Mouse (Mus musculus): Measurements from ENCODE around the gene Foxo1.

Gene Foxo1

GRCm38 (mm10) chr3:52268487-52268736 is 276 bp downstream of the Foxo1 start:
- no peak for DNase-seq (ENCODE audit: low read depth, low spot score)

GRCm38 (mm10) chr3:52268737-52269513 is 789 bp downstream of the Foxo1 start:
- DNase-seq (ENCODE audit: low read depth, low spot score): no peak

GRCm38 (mm10) chr3:52269514-52270351 is 1.6 kb downstream of the Foxo1 start:
- no peak for DNase-seq (ENCODE audit: low read depth, low spot score)

GRCm38 (mm10) chr3:52270511-52270910 is 2.4 kb downstream of the Foxo1 start:
- no peak for DNase-seq (ENCODE audit: low read depth, low spot score)

- DNase-seq (ENCODE audit: low read depth, low spot score): no peak
These were observed 3.2 kb downstream of the Foxo1 start for GRCm38 (mm10) chr3:52271376-52271775.

- DNase-seq (ENCODE audit: low read depth, low spot score): no peak
These were observed 4.3 kb downstream of the Foxo1 start for GRCm38 (mm10) chr3:52272376-52272865.

GRCm38 (mm10) chr3:52274475-52274874 is 6.3 kb downstream of the Foxo1 start:
- DNase-seq (ENCODE audit: low read depth, low spot score): no peak

GRCm38 (mm10) chr3:52275037-52275555 is 7.0 kb downstream of the Foxo1 start:
- DNase-seq (ENCODE audit: low read depth, low spot score): no peak

GRCm38 (mm10) chr3:52280681-52281080 is 12.5 kb downstream of the Foxo1 start:
- no peak for DNase-seq (ENCODE audit: low read depth, low spot score)

- no peak for DNase-seq (ENCODE audit: low read depth, low spot score)
These were observed 13.7 kb downstream of the Foxo1 start for GRCm38 (mm10) chr3:52281882-52282281.

GRCm38 (mm10) chr3:52282369-52282768 is 14.2 kb downstream of the Foxo1 start:
- no peak for DNase-seq (ENCODE audit: low read depth, low spot score)

- DNase-seq (ENCODE audit: low read depth, low spot score): no peak
These were observed 15.4 kb downstream of the Foxo1 start for GRCm38 (mm10) chr3:52283521-52283920.

GRCm38 (mm10) chr3:52290811-52291210 is 22.7 kb downstream of the Foxo1 start:
- no peak for DNase-seq (ENCODE audit: low read depth, low spot score)

GRCm38 (mm10) chr3:52292498-52292897 is 24.4 kb downstream of the Foxo1 start:
- no peak for DNase-seq (ENCODE audit: low read depth, low spot score)

GRCm38 (mm10) chr3:52293946-52294345 is 25.8 kb downstream of the Foxo1 start:
- no peak for DNase-seq (ENCODE audit: low read depth, low spot score)

- no peak for DNase-seq (ENCODE audit: low read depth, low spot score)
These were observed 27.6 kb downstream of the Foxo1 start for GRCm38 (mm10) chr3:52295688-52296087.

GRCm38 (mm10) chr3:52296224-52296760 is 28.2 kb downstream of the Foxo1 start:
- DNase-seq (ENCODE audit: low read depth, low spot score): no peak

GRCm38 (mm10) chr3:52297291-52298018 is 29.3 kb downstream of the Foxo1 start:
- DNase-seq (ENCODE audit: low read depth, low spot score): no peak

- DNase-seq (ENCODE audit: low read depth, low spot score): no peak
These were observed 30.5 kb downstream of the Foxo1 start for GRCm38 (mm10) chr3:52298683-52299082.

- DNase-seq (ENCODE audit: low read depth, low spot score): no peak
These were observed 31.2 kb downstream of the Foxo1 start for GRCm38 (mm10) chr3:52299376-52299775.

- DNase-seq (ENCODE audit: low read depth, low spot score): no peak
These were observed 32.4 kb downstream of the Foxo1 start for GRCm38 (mm10) chr3:52300517-52300916.

- DNase-seq (ENCODE audit: low read depth, low spot score): no peak
These were observed 35.2 kb downstream of the Foxo1 start for GRCm38 (mm10) chr3:52303301-52303700.

Data from c-Kit-negative CD71-positive TER-119-positive erythroid progenitor cells, embryonic 14.5 days (primary cell).